Mouse (Mus musculus): Measurements from ENCODE around the gene Tppp3. TPM values are rescaled to one million over a fixed set of nuclear protein-coding genes. Genes with fewer than 3 reads are reported as not detected.

Gene Tppp3
- polyA plus RNA-seq, 1 experiment from 2014 or later: 12.3 TPM

GRCm38 (mm10) chr8:105508758-105509157 is 37.4 kb upstream of the Tppp3 start:
- Histone ChIP-seq H3K4me2 (no peak overlapping the region), H3K4me3 (no peak overlapping the region), H3K36me3 (no peaks in the 10 kb centered on the region), H3K4me1 (peaks cover 9% of the 10 kb centered on the region), H3K9me3 (no peaks in the 10 kb centered on the region), H3K9ac (no peak overlapping the region), H3K27ac (replicated peaks) (no peak overlapping the region), H3K27me3 (replicated peaks) (no peaks in the 10 kb centered on the region)
- no peak for ATAC-seq (ENCODE audit: extremely low read depth, insufficient number of reproducible peaks, low FRiP score, low TSS enrichment)
- WGBS: 83% methylated on average over 1 of the region's 2 CpGs

GRCm38 (mm10) chr8:105506977-105507376 is 35.7 kb upstream of the Tppp3 start:
- H3K9ac ChIP-seq: no peak overlapping the region
- no peak for ATAC-seq (ENCODE audit: extremely low read depth, insufficient number of reproducible peaks, low FRiP score, low TSS enrichment)
- H3K4me3 ChIP-seq: no peak overlapping the region
- H3K4me1 ChIP-seq: peaks cover 9% of the 10 kb centered on the region
- no peaks in the 10 kb centered on the region for H3K27me3 ChIP-seq (replicated peaks)
- H3K4me2 ChIP-seq: no peak overlapping the region
- no peaks in the 10 kb centered on the region for H3K9me3 ChIP-seq
- no peak overlapping the region for H3K27ac ChIP-seq (replicated peaks)
- 54% methylated on average over 6 of the region's 6 CpGs for WGBS
- no peaks in the 10 kb centered on the region for H3K36me3 ChIP-seq

- no peaks in the 10 kb centered on the region for H3K9me3 ChIP-seq
- no peaks in the 10 kb centered on the region for H3K27me3 ChIP-seq (replicated peaks)
- no peak overlapping the region for H3K4me3 ChIP-seq
- H3K27ac ChIP-seq (replicated peaks): peak overlapping the region; percentile 41; the same call in 1 of the 2 replicates
- 78% methylated on average over 3 of the region's 3 CpGs for WGBS
- no peak overlapping the region for H3K9ac ChIP-seq
- ATAC-seq (ENCODE audit: extremely low read depth, insufficient number of reproducible peaks, low FRiP score, low TSS enrichment): no peak
- H3K4me1 ChIP-seq: peaks cover 9% of the 10 kb centered on the region
- H3K36me3 ChIP-seq: no peaks in the 10 kb centered on the region
- H3K4me2 ChIP-seq: no peak overlapping the region
Measured at GRCm38 (mm10) chr8:105504617-105505016, 33.3 kb upstream of the Tppp3 start.

GRCm38 (mm10) chr8:105499787-105500186 is 28.5 kb upstream of the Tppp3 start:
- H3K27ac ChIP-seq (replicated peaks): no peak overlapping the region

GRCm38 (mm10) chr8:105496439-105497180 is 25.3 kb upstream of the Tppp3 start, which contains the start of gene Zdhhc1:
Gene Zdhhc1, minus strand, starts transcription at chr8:105496902.
- Histone ChIP-seq H3K9ac (peak within 1 kb of the TSS; percentile 92), H3K27me3 (replicated peaks) (no peaks in the 10 kb centered on the region), H3K4me2 (peak within 1 kb of the TSS; percentile 80), H3K4me1 (peaks cover 26% of the 10 kb centered on the region), H3K36me3 (no peaks in the 10 kb centered on the region), H3K9me3 (no peaks in the 10 kb centered on the region), H3K27ac (replicated peaks) (peak within 1 kb of the TSS; percentile 72), H3K4me3 (peak within 1 kb of the TSS; percentile 89)
- under 1% methylated on average over 66 of the region's 68 CpGs for WGBS
- peak; percentile 73; the same call in 1 of the 2 replicates for ATAC-seq (ENCODE audit: extremely low read depth, insufficient number of reproducible peaks, low FRiP score, low TSS enrichment)

More at GRCm38 (mm10) chr8:105499787-105500186, 28.5 kb upstream of the Tppp3 start:
- WGBS: 54% methylated on average over 12 of the region's 12 CpGs
- Histone ChIP-seq H3K4me2 (0 out of 2 replicates have a peak overlapping the region, but pooled peaks have one; percentile 1), H3K9me3 (no peaks in the 10 kb centered on the region), H3K4me3 (no peak overlapping the region), H3K27me3 (replicated peaks) (no peaks in the 10 kb centered on the region), H3K36me3 (no peaks in the 10 kb centered on the region), H3K4me1 (peaks cover 19% of the 10 kb centered on the region), H3K9ac (no peak overlapping the region)
- ATAC-seq (ENCODE audit: extremely low read depth, insufficient number of reproducible peaks, low FRiP score, low TSS enrichment): no peak

GRCm38 (mm10) chr8:105495350-105496302 is 24.3 kb upstream of the Tppp3 start:
- WGBS: 52% methylated on average over 17 of the region's 17 CpGs
- ATAC-seq (ENCODE audit: extremely low read depth, insufficient number of reproducible peaks, low FRiP score, low TSS enrichment): no peak
- no peaks in the 10 kb centered on the region for H3K27me3 ChIP-seq (replicated peaks)
- no peaks in the 10 kb centered on the region for H3K9me3 ChIP-seq
- H3K36me3 ChIP-seq: no peaks in the 10 kb centered on the region
- H3K4me3 ChIP-seq: peak overlapping the region; percentile 89
- peak overlapping the region; percentile 72 for H3K27ac ChIP-seq (replicated peaks)
- peak overlapping the region; percentile 92 for H3K9ac ChIP-seq
- H3K4me1 ChIP-seq: peaks cover 32% of the 10 kb centered on the region
- H3K4me2 ChIP-seq: peak overlapping the region; percentile 80

GRCm38 (mm10) chr8:105494566-105494965 is 23.2 kb upstream of the Tppp3 start:
- H3K9me3 ChIP-seq: no peaks in the 10 kb centered on the region
- no peak for ATAC-seq (ENCODE audit: extremely low read depth, insufficient number of reproducible peaks, low FRiP score, low TSS enrichment)
- peaks cover 34% of the 10 kb centered on the region for H3K4me1 ChIP-seq
- no peak overlapping the region for H3K9ac ChIP-seq
- H3K27me3 ChIP-seq (replicated peaks): no peaks in the 10 kb centered on the region
- H3K4me2 ChIP-seq: no peak overlapping the region
- no peak overlapping the region for H3K4me3 ChIP-seq
- H3K27ac ChIP-seq (replicated peaks): peak overlapping the region; percentile 6; the same call in 1 of the 2 replicates
- no peaks in the 10 kb centered on the region for H3K36me3 ChIP-seq
- WGBS: 73% methylated on average over 3 of the region's 3 CpGs

GRCm38 (mm10) chr8:105493495-105493894 is 22.2 kb upstream of the Tppp3 start:
- Histone ChIP-seq H3K9me3 (no peaks in the 10 kb centered on the region), H3K4me3 (no peak overlapping the region), H3K36me3 (no peaks in the 10 kb centered on the region), H3K4me1 (peaks cover 34% of the 10 kb centered on the region), H3K9ac (no peak overlapping the region), H3K4me2 (no peak overlapping the region), H3K27ac (replicated peaks) (no peak overlapping the region), H3K27me3 (replicated peaks) (no peaks in the 10 kb centered on the region)
- 42% methylated on average over 3 of the region's 3 CpGs for WGBS
- ATAC-seq (ENCODE audit: extremely low read depth, insufficient number of reproducible peaks, low FRiP score, low TSS enrichment): no peak

GRCm38 (mm10) chr8:105489281-105489680 is 18.0 kb upstream of the Tppp3 start:
- Histone ChIP-seq H3K4me1 (peaks cover 11% of the 10 kb centered on the region), H3K9me3 (no peaks in the 10 kb centered on the region), H3K27ac (replicated peaks) (no peak overlapping the region), H3K36me3 (peaks cover 7% of the 10 kb centered on the region), H3K4me3 (no peak overlapping the region), H3K9ac (no peak overlapping the region), H3K4me2 (no peak overlapping the region), H3K27me3 (replicated peaks) (no peaks in the 10 kb centered on the region)
- ATAC-seq (ENCODE audit: extremely low read depth, insufficient number of reproducible peaks, low FRiP score, low TSS enrichment): no peak
- WGBS: 51% methylated on average over 1 of the region's 1 CpGs

- WGBS: 64% methylated on average over 3 of the region's 3 CpGs
Measured at GRCm38 (mm10) chr8:105488082-105488481, 16.8 kb upstream of the Tppp3 start.

GRCm38 (mm10) chr8:105484392-105484791 is 13.1 kb upstream of the Tppp3 start:
- Histone ChIP-seq H3K4me1 (peaks cover 18% of the 10 kb centered on the region), H3K27ac (replicated peaks) (no peak overlapping the region), H3K27me3 (replicated peaks) (no peaks in the 10 kb centered on the region), H3K4me2 (no peak overlapping the region), H3K9me3 (no peaks in the 10 kb centered on the region), H3K4me3 (no peak overlapping the region), H3K36me3 (peaks cover 16% of the 10 kb centered on the region), H3K9ac (no peak overlapping the region)
- no peak for ATAC-seq (ENCODE audit: extremely low read depth, insufficient number of reproducible peaks, low FRiP score, low TSS enrichment)
- WGBS: 30% methylated on average over 2 of the region's 2 CpGs

More at GRCm38 (mm10) chr8:105488082-105488481, 16.8 kb upstream of the Tppp3 start:
- Histone ChIP-seq H3K27me3 (replicated peaks) (no peaks in the 10 kb centered on the region), H3K4me3 (no peak overlapping the region), H3K4me2 (no peak overlapping the region), H3K36me3 (peaks cover 7% of the 10 kb centered on the region), H3K4me1 (peaks cover 11% of the 10 kb centered on the region), H3K9ac (no peak overlapping the region), H3K27ac (replicated peaks) (no peak overlapping the region), H3K9me3 (no peaks in the 10 kb centered on the region)
- ATAC-seq (ENCODE audit: extremely low read depth, insufficient number of reproducible peaks, low FRiP score, low TSS enrichment): no peak
